Mouse (Mus musculus) neutrophil, adult 5-6 weeks (primary cell): ENCODE results near the gene Zan. TPM values are rescaled to one million over a fixed set of nuclear protein-coding genes. Genes with fewer than 3 reads are reported as not detected.
A peak's percentile ranks its signal among the peaks of the same experiment; 100 is the strongest.

Experiments used
- ATAC-seq: fragments of 151-379, 151-347 bp; 2 replicates; pipeline ENCODE4 v1.8.0; 2017; ENCODE audit warnings: mild to moderate bottlenecking, moderate TSS enrichment; ENCODE audit not compliant: insufficient number of reproducible peaks, poor library complexity, low FRiP score, severe bottlenecking; ENCODE audit errors: extremely low read depth
- total RNA-seq: library from RNA; stranded (forward); fragments of 200-1000 nt; gene quantifications from 2 replicates; pipeline ENCODE4 v1.2.3, GENCODE M21; 2017

Gene Zan
- total RNA-seq, 1 experiment from 2014 or later, result not detected

GRCm38 (mm10) chr5:137502667-137503110, 25.8 kb upstream of the Zan start:
- ATAC-seq, result peak; percentile 59

- peak; percentile 88 for ATAC-seq
Measured at GRCm38 (mm10) chr5:137501709-137502666, 25.1 kb upstream of the Zan start, which contains the start of gene Pop7. Gene Pop7 (minus strand): TSS chr5:137502518.

GRCm38 (mm10) chr5:137500186-137500585, 23.3 kb upstream of the Zan start:
- ATAC-seq, result no peak

- no peak for ATAC-seq
Measured at GRCm38 (mm10) chr5:137493831-137494230, 17.0 kb upstream of the Zan start.

- no peak for ATAC-seq
Measured at GRCm38 (mm10) chr5:137491559-137491958, 14.7 kb upstream of the Zan start.

GRCm38 (mm10) chr5:137487616-137488015, 10.8 kb upstream of the Zan start:
- ATAC-seq, result no peak

DNA sequence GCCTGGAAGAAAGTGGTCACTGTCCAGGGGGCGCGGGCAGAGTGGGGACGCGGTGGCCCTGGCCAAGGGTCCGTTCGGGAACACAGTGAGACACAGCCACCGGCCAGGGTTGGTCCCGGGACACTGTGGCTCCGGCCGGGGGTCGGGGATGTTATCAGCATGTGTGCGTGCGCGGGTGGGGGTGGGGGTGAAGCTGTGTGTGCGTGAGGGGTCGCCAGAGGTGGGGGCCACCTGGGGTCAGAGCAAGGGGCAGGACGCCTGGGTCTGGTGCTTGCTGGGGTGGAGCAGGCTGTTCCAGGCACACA, 8.9 kb upstream of the Zan start:
- no peak for ATAC-seq

- no peak for ATAC-seq
Measured at GRCm38 (mm10) chr5:137485071-137485850, 8.4 kb upstream of the Zan start.

DNA sequence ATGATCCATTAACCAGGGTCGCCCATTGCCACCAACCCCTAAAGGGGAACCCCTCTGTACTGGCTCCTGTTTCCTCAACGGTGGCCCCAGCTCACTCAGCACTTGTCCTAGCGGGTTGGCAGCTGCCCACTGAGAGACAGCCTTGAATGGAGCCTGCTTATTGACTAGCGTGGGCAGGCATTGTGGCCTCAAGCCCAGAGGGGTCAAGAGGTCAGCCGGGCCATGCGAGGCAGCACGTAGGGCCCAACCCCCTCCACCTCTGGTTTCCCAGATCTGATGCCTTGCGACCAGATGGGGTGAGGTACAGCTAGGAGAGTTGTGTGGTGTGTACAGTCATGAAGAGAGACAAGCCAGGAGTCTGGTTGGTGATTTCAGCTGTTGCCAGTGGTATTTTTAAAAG, 5.0 kb upstream of the Zan start:
- ATAC-seq, result no peak

DNA sequence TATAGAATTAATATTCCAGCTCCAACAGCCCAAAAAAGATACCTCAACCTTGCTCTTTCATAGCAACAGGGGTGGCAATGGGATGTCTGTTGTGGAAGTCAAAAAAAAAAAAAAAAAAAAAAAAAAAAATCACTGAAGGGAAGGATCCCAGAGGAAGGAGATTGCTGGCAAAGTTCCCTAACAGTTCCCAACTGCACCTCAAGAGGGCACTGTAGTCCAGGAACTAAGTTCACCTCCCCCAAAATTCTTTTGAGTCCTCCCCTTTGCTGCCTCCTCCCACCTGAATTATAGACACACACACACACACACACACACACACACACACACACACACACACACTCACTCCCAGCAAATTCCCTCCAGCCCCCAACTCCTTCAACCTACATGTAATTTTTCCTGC, 4.3 kb upstream of the Zan start:
- ATAC-seq, result 0 out of 2 replicates have a peak, but pooled peaks have one; percentile 48

DNA sequence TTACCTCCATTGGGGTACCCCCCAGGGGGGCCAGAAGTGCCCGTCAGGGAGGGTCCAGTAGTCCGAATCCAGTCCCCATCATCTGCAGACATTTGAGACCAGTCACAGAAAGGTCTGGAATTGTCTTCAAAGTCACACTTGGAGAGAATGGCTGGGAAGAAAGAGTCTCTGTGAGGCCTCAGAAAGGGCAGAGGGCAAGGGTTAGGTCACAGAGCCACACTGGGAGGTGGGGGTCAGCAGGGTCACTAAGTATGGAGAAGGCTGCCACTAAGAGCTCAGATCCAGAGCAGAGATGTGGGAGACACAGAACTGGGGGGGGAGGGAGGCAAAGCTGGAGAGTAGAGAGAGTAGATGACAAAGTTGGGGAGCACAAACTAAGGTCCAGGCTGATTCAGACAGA, 2.5 kb downstream of the Zan start:
- ATAC-seq, result no peak

- no peak for ATAC-seq
Measured at GRCm38 (mm10) chr5:137472252-137472904, 4.5 kb downstream of the Zan start.

DNA sequence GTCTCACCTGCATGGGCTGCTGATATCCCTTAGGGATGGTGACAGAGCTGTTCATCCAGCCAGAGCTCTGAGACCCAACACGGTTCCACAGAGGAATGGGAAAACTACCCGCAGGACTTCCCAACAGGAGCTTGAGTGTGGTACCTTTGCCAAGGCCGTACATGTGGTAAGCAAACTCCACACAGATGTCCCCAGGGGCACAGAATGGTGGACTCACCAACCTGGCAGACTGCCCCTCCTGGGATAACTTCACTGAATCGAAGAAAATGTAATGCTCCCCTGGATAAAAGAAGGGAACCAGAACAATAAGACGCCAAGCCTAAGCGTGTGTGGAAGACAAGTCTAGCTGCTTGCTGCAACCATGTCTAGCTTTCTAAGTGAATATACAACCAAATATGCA, 9.9 kb downstream of the Zan start:
- no peak for ATAC-seq

DNA sequence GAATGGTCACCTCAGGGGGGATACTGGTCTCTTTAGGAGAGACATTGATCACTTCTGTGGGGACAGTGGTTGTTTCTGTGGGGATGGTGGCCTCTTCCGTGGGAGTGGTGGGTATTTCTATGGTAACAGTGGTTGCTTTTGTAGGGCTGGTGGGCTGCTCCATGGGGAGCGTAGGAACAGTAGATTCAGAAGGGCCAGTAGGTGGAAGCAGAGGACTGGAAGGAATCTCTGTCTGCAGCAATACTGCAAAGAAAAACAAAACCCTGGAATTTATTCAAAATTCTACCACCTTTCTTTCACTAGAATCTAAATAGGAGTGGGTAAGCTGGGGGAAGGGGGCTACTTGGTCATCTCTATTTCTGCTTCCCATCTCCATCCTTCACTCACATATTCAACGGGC, 11.8 kb downstream of the Zan start:
- no peak for ATAC-seq

- no peak for ATAC-seq
Measured at GRCm38 (mm10) chr5:137455866-137456591, 20.8 kb downstream of the Zan start.

- no peak for ATAC-seq
Measured at GRCm38 (mm10) chr5:137455206-137455605, 21.7 kb downstream of the Zan start.

GRCm38 (mm10) chr5:137445536-137445935, 31.3 kb downstream of the Zan start:
- no peak for ATAC-seq

GRCm38 (mm10) chr5:137440216-137440855, 36.5 kb downstream of the Zan start:
- ATAC-seq, result no peak
